Mouse (Mus musculus) gastrocnemius, postnatal 25 days (tissue): ENCODE measurements around the gene Gas2l1. TPM values are rescaled to one million over a fixed set of nuclear protein-coding genes. Genes with fewer than 3 reads are reported as not detected.

ENCODE experiments used
- microRNA-seq, 2 experiments: library from miRNA; unstranded; fragments of <30 nt; microRNA quantifications; one replicate each; pipeline ENCODE4 v1.2.0; 2021; ENCODE audit warnings: borderline replicate concordance in 2 of 2
- total RNA-seq, 2 experiments: library from RNA; stranded (reverse); gene quantifications; 1 replicate in 1 of 2; 2 replicates in 1 of 2; pipeline ENCODE4 v1.2.3; 2021

The Gas2l1 gene
- total RNA-seq, 2 experiments from 2014 or later: 6.0 to 9.4 TPM

Small RNA genes lying within 50 kb of the gene (microRNA-seq; reads per million reads assigned to microRNA genes)
- 0 reads per million in 2 experiments for gene Gm47296

Other genes with a start within 250 kb of the Gas2l1 start
- gene Nf2, start 215.8 kb downstream of the Gas2l1 start, total RNA-seq: 10 to 100 TPM; 42.0 to 46.6 TPM
- 1 to 10 TPM in 1 of 2 experiments, under 1 TPM in 1; 0.64 to 1.1 TPM for gene Nipsnap1, start 191.4 kb downstream of the Gas2l1 start, total RNA-seq
- gene Thoc5, start 170.0 kb downstream of the Gas2l1 start, total RNA-seq: 10 to 100 TPM; 11.7 to 14.5 TPM
- gene Nefh, start 117.3 kb downstream of the Gas2l1 start, total RNA-seq: not detected
- 10 to 100 TPM; 31.0 to 36.4 TPM for gene Ap1b1, start 78.5 kb downstream of the Gas2l1 start, total RNA-seq
- gene Rasl10a, start 7.2 kb downstream of the Gas2l1 start, total RNA-seq: not detected
- 10 to 100 TPM; 19.3 to 24.1 TPM for gene Rhbdd3, start 33.6 kb upstream of the Gas2l1 start, total RNA-seq
- gene Ewsr1, start 33.9 kb upstream of the Gas2l1 start, total RNA-seq: 10 to 100 TPM; 69.3 to 82.6 TPM
- 10 to 100 TPM in 1 of 2 experiments, 1 to 10 TPM in 1; 9.4 to 15.4 TPM for gene Emid1, start 86.9 kb upstream of the Gas2l1 start, total RNA-seq
- 10 to 100 TPM; 35.0 to 47.6 TPM for gene Kremen1, start 196.2 kb upstream of the Gas2l1 start, total RNA-seq